Mouse (Mus musculus): ENCODE measurements around the gene Sult2a8.
"Not testable (repeated sequence)": the region's sequence is repeated elsewhere in the genome, so short reads cannot be mapped to it uniquely, and the experiment has no call there.

The Sult2a8 gene

DNA sequence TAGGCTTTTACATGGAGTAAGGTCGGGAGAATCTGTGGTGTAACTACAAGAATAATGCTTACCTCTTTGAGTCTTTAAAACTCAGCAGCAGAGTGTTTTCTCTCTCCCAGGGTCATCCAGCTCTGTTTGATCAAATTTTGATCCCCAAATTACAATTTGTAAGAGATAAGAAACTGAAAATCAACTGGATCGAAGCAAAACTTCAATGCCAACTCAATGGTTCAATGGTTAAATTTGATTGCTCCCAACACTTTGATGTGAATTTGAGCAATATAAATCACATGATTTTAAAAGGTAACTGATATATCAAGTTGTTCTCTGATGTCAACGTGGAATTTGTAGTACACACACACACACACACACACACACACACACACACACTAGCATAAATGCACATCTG, at the start of gene Sult2a8:
Gene Sult2a8, minus strand, starts transcription at position 236 of the 400 bp plus-strand sequence.
- no peak for DNase-seq (ENCODE audit: low read depth, low spot score)

DNA sequence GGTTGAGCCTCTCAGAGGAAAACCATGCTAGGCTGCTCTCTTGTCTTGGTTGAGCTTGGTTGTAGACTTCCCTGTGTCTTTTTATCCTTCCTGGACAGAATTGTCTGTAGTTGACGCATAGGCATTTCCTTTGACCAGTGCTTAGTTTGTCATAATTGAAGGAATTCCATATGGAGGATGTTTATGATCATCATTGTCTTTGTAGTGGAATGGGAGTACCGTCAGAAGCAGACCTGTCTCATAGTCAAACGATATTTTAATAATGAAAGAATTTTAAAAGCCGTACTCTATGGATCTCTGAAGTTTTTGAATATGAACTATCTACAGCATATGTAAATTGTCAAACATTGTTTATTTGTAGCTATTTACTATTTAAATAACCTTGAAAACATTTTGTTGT, 47.6 kb upstream of the Sult2a8 start, which contains the start of gene Sult2a7:
Gene Sult2a7, minus strand, starts transcription at position 101 of the 400 bp plus-strand sequence.
- DNase-seq (ENCODE audit: low read depth, low spot score), result no peak

GRCm38 (mm10) chr7:14492886-14493285, 46.3 kb upstream of the Sult2a8 start:
- no peak for DNase-seq (ENCODE audit: low read depth, low spot score)

- DNase-seq (ENCODE audit: low read depth, low spot score), result no peak
These were observed 7.0 kb downstream of the Sult2a8 start for GRCm38 (mm10) chr7:14439581-14439980.

- DNase-seq (ENCODE audit: low read depth, low spot score), result no peak
These were observed 8.1 kb downstream of the Sult2a8 start for GRCm38 (mm10) chr7:14438484-14438883.

- no peak for DNase-seq (ENCODE audit: low read depth, low spot score)
These were observed 8.5 kb downstream of the Sult2a8 start for GRCm38 (mm10) chr7:14438029-14438428.

- DNase-seq (ENCODE audit: low read depth, low spot score), result not testable (repeated sequence)
These were observed 47.2 kb downstream of the Sult2a8 start for GRCm38 (mm10) chr7:14399363-14399762.

- no peak for DNase-seq (ENCODE audit: low read depth, low spot score)
These were observed 50.1 kb downstream of the Sult2a8 start for GRCm38 (mm10) chr7:14396462-14396861.
